Mouse (Mus musculus) lung, embryonic 14.5 days (tissue): ENCODE data around the gene Gm42791. TPM values are rescaled to one million over a fixed set of nuclear protein-coding genes. Genes with fewer than 3 reads are reported as not detected.
A peak's percentile ranks its signal among the peaks of the same experiment; 100 is the strongest.

Experiments
- ATAC-seq: fragments of 200-750 bp; cut with Nextera tagmentation; 2 replicates; pipeline ENCODE4 v1.8.0; 2017; ENCODE audit warnings: mild to moderate bottlenecking, moderate TSS enrichment, moderate library complexity; ENCODE audit not compliant: insufficient read depth
- DNase-seq: peaks from one replicate; pipeline ENCODE4 v3.0.0-alpha.2; 2015
- H3K27ac ChIP-seq: fragments of 300-500 bp; sonication (generic); 2 replicates; pipeline ENCODE4 v1.5.1; 2014; ENCODE audit warnings: low read depth, mild to moderate bottlenecking, moderate library complexity
- H3K27me3 ChIP-seq: fragments of 300-500 bp; sonication (generic); 2 replicates; pipeline ENCODE4 v1.6.1; 2014; ENCODE audit warnings: low read length, control low read depth; ENCODE audit not compliant: insufficient read depth
- H3K36me3 ChIP-seq: fragments of 300-500 bp; sonication (generic); 2 replicates; pipeline ENCODE4 v1.6.1; 2014; ENCODE audit warnings: control low read depth; ENCODE audit not compliant: insufficient read depth
- H3K4me1 ChIP-seq: fragments of 300-500 bp; sonication (generic); 2 replicates; pipeline ENCODE4 v1.6.1; 2014; ENCODE audit warnings: antibody characterized with exemption, control low read depth; ENCODE audit not compliant: insufficient read depth
- H3K4me2 ChIP-seq: fragments of 300-500 bp; sonication (generic); 2 replicates; pipeline ENCODE4 v1.6.1; 2014; ENCODE audit warnings: mild to moderate bottlenecking
- H3K4me3 ChIP-seq: fragments of 300-500 bp; sonication (generic); 2 replicates; pipeline ENCODE4 v1.5.1; 2014; ENCODE audit warnings: low read depth, low read length
- H3K9ac ChIP-seq: fragments of 300-500 bp; sonication (generic); 2 replicates; pipeline ENCODE4 v1.6.1; 2014
- H3K9me3 ChIP-seq: fragments of 300-500 bp; sonication (generic); 2 replicates; pipeline ENCODE4 v1.6.1; 2016; ENCODE audit warnings: low read depth, low read length, control low read depth
- CTCF ChIP-seq: IDR thresholded peaks from 2 replicates; pipeline ENCODE4 v1.5.1; 2016; ENCODE audit warnings: antibody characterized with exemption, low read depth
- WGBS: fragments of 180-500 bp; shearing (Covaris S2); extraction: QIAGEN DNeasy Blood & Tissue Kit; methylation state at CpG from one replicate; pipeline ENCODE4 v1.1.7; 2014; 5-methylcytosine and 5-hydroxymethylcytosine counted together
- polyA plus RNA-seq: library from polyadenylated mRNA; unstranded; fragments of >200 nt; fragmentation: Nextera tagmentation; extraction: Ambion mirVana; gene quantifications from 2 replicates; pipeline ENCODE4 v1.2.1, GENCODE M21; 2014

Gene Gm42791
- polyA plus RNA-seq, 1 experiment from 2014 or later = 0.58 TPM

GRCm38 (mm10) chr5:149017666-149018415 lies 22.9 kb upstream of the Gm42791 start:
- no peak for TF ChIP-seq CTCF
- Histone ChIP-seq H3K9ac (no peak overlapping the region), H3K4me2 (no peak overlapping the region), H3K4me1 (peaks cover 4% of the 10 kb centered on the region), H3K27ac (no peak overlapping the region), H3K27me3 (no peaks in the 10 kb centered on the region), H3K4me3 (no peak overlapping the region), H3K36me3 (no peaks in the 10 kb centered on the region), H3K9me3 (no peaks in the 10 kb centered on the region)
- DNase-seq = no peak
- no peak for ATAC-seq
- 79% methylated on average over 3 of the region's 3 CpGs for WGBS

- 94% methylated on average over 3 of the region's 3 CpGs for WGBS
- Histone ChIP-seq H3K27me3 (no peaks in the 10 kb centered on the region), H3K4me3 (no peak overlapping the region), H3K9me3 (peaks cover 5% of the 10 kb centered on the region; the same call in 1 of the 2 replicates), H3K36me3 (no peaks in the 10 kb centered on the region), H3K4me1 (peaks cover 4% of the 10 kb centered on the region), H3K27ac (no peak overlapping the region), H3K4me2 (no peak overlapping the region), H3K9ac (no peak overlapping the region)
- no peak for TF ChIP-seq CTCF
- ATAC-seq (no peak), DNase-seq (no peak)
These were observed 22.2 kb upstream of the Gm42791 start for GRCm38 (mm10) chr5:149017181-149017580.

DNA sequence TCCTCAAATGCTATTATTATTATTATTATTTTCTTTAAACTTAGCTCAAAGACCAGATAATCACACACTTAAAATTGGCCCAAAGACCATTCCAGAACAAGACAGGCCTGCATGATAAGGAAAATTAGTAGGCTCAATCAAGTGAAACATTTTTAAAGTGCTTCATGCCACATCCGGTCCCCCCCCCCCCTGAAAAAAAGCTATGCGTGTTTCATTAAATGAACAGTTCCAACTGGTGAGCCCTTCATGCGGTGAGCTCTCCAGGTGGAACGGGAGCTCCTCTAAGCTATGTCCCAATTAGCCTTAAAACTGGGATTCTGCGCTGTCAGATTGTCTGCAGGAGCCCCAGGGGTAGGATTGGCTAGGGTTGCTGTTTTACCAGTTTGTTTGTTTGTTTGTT lies 21.3 kb upstream of the Gm42791 start:
- Histone ChIP-seq H3K4me3 (peak overlapping the region; percentile 49; the same call in 1 of the 2 replicates), H3K27ac (no peak overlapping the region; the same call in 1 of the 2 replicates), H3K36me3 (no peaks in the 10 kb centered on the region), H3K4me2 (peak overlapping the region; percentile 77), H3K27me3 (no peaks in the 10 kb centered on the region), H3K9me3 (peaks cover 5% of the 10 kb centered on the region; the same call in 1 of the 2 replicates), H3K4me1 (peaks cover 4% of the 10 kb centered on the region), H3K9ac (no peak overlapping the region)
- TF ChIP-seq CTCF = no peak
- ATAC-seq = no peak
- DNase-seq = no peak
- 60% methylated on average over 5 of the region's 5 CpGs for WGBS

- DNase-seq (peak; percentile 63), ATAC-seq (peak; percentile 63; the same call in 1 of the 2 replicates)
- Histone ChIP-seq H3K27me3 (no peaks in the 10 kb centered on the region), H3K9me3 (peaks cover 5% of the 10 kb centered on the region; the same call in 1 of the 2 replicates), H3K4me3 (peak overlapping the region; percentile 49), H3K4me1 (peaks cover 4% of the 10 kb centered on the region), H3K4me2 (peak overlapping the region; percentile 77), H3K36me3 (no peaks in the 10 kb centered on the region), H3K27ac (no peak overlapping the region; the same call in 1 of the 2 replicates), H3K9ac (peak overlapping the region; percentile 61)
- no peak for TF ChIP-seq CTCF
- 2% methylated on average over 36 of the region's 37 CpGs for WGBS
These were observed 20.6 kb upstream of the Gm42791 start for GRCm38 (mm10) chr5:149015335-149016201.

DNA sequence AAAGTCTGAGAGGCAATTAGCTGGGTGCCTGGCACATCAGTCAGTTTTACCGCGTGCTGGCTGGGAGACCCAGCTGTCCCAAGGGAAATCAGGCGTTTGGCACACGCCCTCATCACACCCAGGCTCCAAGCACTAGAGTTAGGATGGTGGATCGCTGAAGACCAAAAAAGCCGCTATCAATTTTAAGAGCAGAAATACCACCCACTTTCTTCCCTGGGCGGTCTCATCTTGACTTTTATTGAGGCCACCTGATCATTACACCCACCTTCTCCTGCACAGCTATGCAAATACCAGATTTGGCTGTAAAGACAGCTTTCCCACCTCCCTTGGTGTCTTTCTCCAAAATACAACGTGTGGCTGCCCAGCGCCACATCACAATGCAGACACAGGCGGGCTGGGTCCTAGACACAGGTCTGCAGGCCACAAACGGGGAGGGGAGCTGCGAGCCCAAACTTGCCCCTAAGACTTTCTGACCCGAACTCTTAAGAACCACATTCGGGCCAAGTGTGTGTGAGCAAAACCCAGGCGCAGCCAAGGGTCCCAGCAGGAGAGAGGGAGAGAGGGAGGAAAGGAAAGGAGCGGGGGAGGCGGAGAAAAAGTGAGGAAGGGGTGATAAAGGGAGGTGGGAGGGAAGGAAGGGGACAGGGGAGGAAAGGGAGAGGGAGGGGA lies 19.8 kb upstream of the Gm42791 start:
- 0 out of 2 replicates have a peak overlapping the region, but pooled peaks have one; percentile 4 for H3K27ac ChIP-seq
- peaks cover 4% of the 10 kb centered on the region for H3K4me1 ChIP-seq
- H3K4me3 ChIP-seq = peak overlapping the region; percentile 49
- WGBS = 21% methylated on average over 17 of the region's 17 CpGs
- ATAC-seq (peak; percentile 12; the same call in 1 of the 2 replicates), DNase-seq (peak; percentile 32)
- H3K4me2 ChIP-seq = peak overlapping the region; percentile 77
- peaks cover 5% of the 10 kb centered on the region; the same call in 1 of the 2 replicates for H3K9me3 ChIP-seq
- no peaks in the 10 kb centered on the region for H3K27me3 ChIP-seq
- no peak for TF ChIP-seq CTCF
- H3K36me3 ChIP-seq = no peaks in the 10 kb centered on the region
- peak overlapping the region; percentile 61 for H3K9ac ChIP-seq

- Histone ChIP-seq H3K9me3 (peaks cover 5% of the 10 kb centered on the region; the same call in 1 of the 2 replicates), H3K27me3 (no peaks in the 10 kb centered on the region), H3K27ac (no peak overlapping the region), H3K9ac (no peak overlapping the region), H3K36me3 (no peaks in the 10 kb centered on the region), H3K4me3 (no peak overlapping the region), H3K4me1 (peaks cover 4% of the 10 kb centered on the region), H3K4me2 (no peak overlapping the region)
- TF ChIP-seq CTCF = no peak
- ATAC-seq (no peak), DNase-seq (no peak)
- 73% methylated on average over 7 of the region's 7 CpGs for WGBS
These were observed 19.0 kb upstream of the Gm42791 start for GRCm38 (mm10) chr5:149013817-149014508.
